Mouse (Mus musculus) heart, postnatal 0 days (tissue): ENCODE measurements at regions not wholly inside any gene's neighbourhood (a gene's known extent, or its start where the extent isn't known, plus 50 kb on each side); places are given as distances from the start of the nearest gene placed in this dataset.
A peak's percentile ranks its signal among the peaks of the same experiment; 100 is the strongest.

Experiments
- CTCF ChIP-seq: IDR thresholded peaks from 2 replicates; pipeline ENCODE4 v1.5.1; 2016; ENCODE audit warnings: antibody characterized with exemption, control low read depth, low read depth
- EP300 ChIP-seq: IDR thresholded peaks from 2 replicates; pipeline ENCODE4 v1.6.1; 2016; ENCODE audit warnings: antibody characterized with exemption, low read depth

- TF ChIP-seq EP300 (no peak), CTCF (peak; percentile 29; the same call in 1 of the 2 replicates)
Measured at GRCm38 (mm10) chr16:75291194-75291593, 294.7 kb downstream of the Lipi start.
